Mouse (Mus musculus) forebrain, embryonic 13.5 days (tissue): ENCODE results near the gene Zfp462. TPM values are rescaled to one million over a fixed set of nuclear protein-coding genes. Genes with fewer than 3 reads are reported as not detected.
A peak's percentile ranks its signal among the peaks of the same experiment; 100 is the strongest.

ENCODE experiments used
- ATAC-seq: fragments of 200-750 bp; cut with Nextera tagmentation; 2 replicates; pipeline ENCODE4 v1.8.0; 2017
- H3K27ac ChIP-seq: fragments of 300-500 bp; sonication (generic); 2 replicates; pipeline ENCODE4 v1.5.1; 2015; ENCODE audit warnings: inconsistent platforms, mild to moderate bottlenecking, moderate library complexity
- H3K27me3 ChIP-seq: fragments of 300-500 bp; sonication (generic); 2 replicates; pipeline ENCODE4 v1.6.1; 2015; ENCODE audit warnings: mild to moderate bottlenecking, inconsistent platforms
- H3K36me3 ChIP-seq: fragments of 300-500 bp; sonication (generic); 2 replicates; pipeline ENCODE4 v1.6.1; 2015; ENCODE audit warnings: mild to moderate bottlenecking, inconsistent platforms; ENCODE audit not compliant: poor library complexity, severe bottlenecking
- H3K4me1 ChIP-seq: fragments of 300-500 bp; sonication (generic); 2 replicates; pipeline ENCODE4 v1.6.1; 2015; ENCODE audit warnings: inconsistent platforms
- H3K4me2 ChIP-seq: fragments of 300-500 bp; sonication (generic); 2 replicates; pipeline ENCODE4 v1.6.1; 2015; ENCODE audit warnings: inconsistent platforms, mild to moderate bottlenecking, moderate library complexity
- H3K4me3 ChIP-seq: fragments of 300-500 bp; sonication (generic); 2 replicates; pipeline ENCODE4 v1.5.1; 2015; ENCODE audit warnings: mild to moderate bottlenecking, inconsistent platforms
- H3K9ac ChIP-seq: fragments of 300-500 bp; sonication (generic); 2 replicates; pipeline ENCODE4 v1.6.1; 2015; ENCODE audit warnings: mild to moderate bottlenecking, inconsistent platforms
- H3K9me3 ChIP-seq: fragments of 300-500 bp; sonication (generic); replicated peaks from 2 replicates; pipeline ENCODE4 v1.6.1; 2016; ENCODE audit warnings: inconsistent platforms
- WGBS: fragments of 180-500 bp; shearing (Covaris S2); methylation state at CpG from one replicate; pipeline ENCODE4 v1.1.7; 2015; 5-methylcytosine and 5-hydroxymethylcytosine counted together
- polyA plus RNA-seq: library from polyadenylated mRNA; unstranded; fragments of >200 nt; fragmentation: Nextera tagmentation; extraction: Ambion mirVana; gene quantifications from 2 replicates; pipeline ENCODE4 v1.2.1, GENCODE M21; 2015

Gene Zfp462
- polyA plus RNA-seq, 1 experiment from 2014 or later = 23.1 TPM

- WGBS = 75% methylated on average over 2 of the region's 2 CpGs
Measured at GRCm38 (mm10) chr4:55100851-55101250, 156.0 kb downstream of the Zfp462 start.

GRCm38 (mm10) chr4:55101601-55102000 lies 156.8 kb downstream of the Zfp462 start:
- ATAC-seq = no peak
- H3K27me3 ChIP-seq = no peaks in the 10 kb centered on the region
- no peak overlapping the region for H3K4me3 ChIP-seq
- 88% methylated on average over 9 of the region's 9 CpGs for WGBS
- H3K4me1 ChIP-seq = peaks cover 8% of the 10 kb centered on the region; the same call in 1 of the 2 replicates
- H3K9me3 ChIP-seq = no peaks in the 10 kb centered on the region
- H3K27ac ChIP-seq = no peak overlapping the region
- H3K9ac ChIP-seq = no peak overlapping the region
- H3K36me3 ChIP-seq = no peaks in the 10 kb centered on the region
- no peak overlapping the region for H3K4me2 ChIP-seq

More at GRCm38 (mm10) chr4:55100851-55101250, 156.0 kb downstream of the Zfp462 start:
- Histone ChIP-seq H3K27me3 (no peaks in the 10 kb centered on the region), H3K27ac (no peak overlapping the region), H3K4me1 (peaks cover 8% of the 10 kb centered on the region; the same call in 1 of the 2 replicates), H3K9me3 (no peaks in the 10 kb centered on the region), H3K36me3 (no peaks in the 10 kb centered on the region), H3K4me2 (no peak overlapping the region), H3K4me3 (no peak overlapping the region), H3K9ac (no peak overlapping the region)
- 0 out of 2 replicates have a peak, but pooled peaks have one; percentile 16 for ATAC-seq

DNA sequence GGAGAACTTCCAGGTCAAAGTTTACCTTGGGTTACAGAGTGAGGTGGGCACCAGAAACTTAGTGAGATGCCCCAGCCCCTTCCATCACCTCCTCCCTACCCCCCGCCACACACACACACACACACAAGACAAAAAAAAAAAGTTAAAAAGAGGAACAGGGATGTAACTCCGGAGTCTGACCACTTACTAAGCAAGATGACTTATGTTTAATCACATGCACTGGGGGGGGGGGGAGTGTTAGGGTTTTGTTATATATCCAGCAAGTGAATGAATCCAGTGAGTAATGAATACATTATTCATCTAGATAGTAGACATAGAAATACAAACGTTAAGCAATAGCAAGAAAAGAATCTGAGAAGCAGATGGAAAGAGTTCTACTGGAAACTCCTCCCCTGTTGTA lies 157.5 kb downstream of the Zfp462 start:
- Histone ChIP-seq H3K9me3 (no peaks in the 10 kb centered on the region), H3K9ac (no peak overlapping the region), H3K4me1 (peaks cover 8% of the 10 kb centered on the region; the same call in 1 of the 2 replicates), H3K4me3 (no peak overlapping the region), H3K27me3 (no peaks in the 10 kb centered on the region), H3K36me3 (no peaks in the 10 kb centered on the region), H3K27ac (no peak overlapping the region), H3K4me2 (no peak overlapping the region)
- WGBS = 86% methylated on average over 3 of the region's 3 CpGs
- ATAC-seq = no peak

DNA sequence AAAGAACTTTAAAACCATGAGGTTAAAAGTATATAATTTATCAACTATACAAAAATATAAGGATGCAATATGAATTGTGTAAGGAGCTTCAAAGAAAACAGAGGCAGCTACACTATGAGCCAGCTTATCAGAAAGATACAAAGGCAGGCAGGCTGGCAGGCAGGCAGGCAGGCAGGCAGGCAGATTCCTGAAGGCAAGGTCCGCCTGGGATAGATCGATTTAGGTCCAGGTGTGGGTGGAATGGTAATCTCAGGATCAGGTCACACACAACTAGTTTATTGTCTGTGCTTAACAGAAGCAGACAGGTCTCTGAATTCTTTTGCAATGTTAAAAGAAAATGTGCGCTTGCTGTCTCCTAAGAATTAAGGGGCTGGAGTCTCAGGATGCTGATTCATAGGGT lies 158.7 kb downstream of the Zfp462 start:
- WGBS = 75% methylated on average over 3 of the region's 3 CpGs
- no peak overlapping the region for H3K4me2 ChIP-seq
- H3K4me3 ChIP-seq = no peak overlapping the region
- no peaks in the 10 kb centered on the region for H3K9me3 ChIP-seq
- H3K27me3 ChIP-seq = no peaks in the 10 kb centered on the region
- peaks cover 3% of the 10 kb centered on the region; the same call in 1 of the 2 replicates for H3K4me1 ChIP-seq
- no peak overlapping the region for H3K27ac ChIP-seq
- no peaks in the 10 kb centered on the region for H3K36me3 ChIP-seq
- ATAC-seq = no peak
- H3K9ac ChIP-seq = no peak overlapping the region

- Histone ChIP-seq H3K9me3 (no peaks in the 10 kb centered on the region), H3K4me2 (no peak overlapping the region), H3K4me1 (no peaks in the 10 kb centered on the region), H3K27me3 (no peaks in the 10 kb centered on the region), H3K36me3 (no peaks in the 10 kb centered on the region), H3K4me3 (no peak overlapping the region), H3K9ac (no peak overlapping the region), H3K27ac (no peak overlapping the region)
- 45% methylated on average over 10 of the region's 10 CpGs for WGBS
- no peak for ATAC-seq
Measured at GRCm38 (mm10) chr4:55117839-55118487, 173.1 kb downstream of the Zfp462 start.

DNA sequence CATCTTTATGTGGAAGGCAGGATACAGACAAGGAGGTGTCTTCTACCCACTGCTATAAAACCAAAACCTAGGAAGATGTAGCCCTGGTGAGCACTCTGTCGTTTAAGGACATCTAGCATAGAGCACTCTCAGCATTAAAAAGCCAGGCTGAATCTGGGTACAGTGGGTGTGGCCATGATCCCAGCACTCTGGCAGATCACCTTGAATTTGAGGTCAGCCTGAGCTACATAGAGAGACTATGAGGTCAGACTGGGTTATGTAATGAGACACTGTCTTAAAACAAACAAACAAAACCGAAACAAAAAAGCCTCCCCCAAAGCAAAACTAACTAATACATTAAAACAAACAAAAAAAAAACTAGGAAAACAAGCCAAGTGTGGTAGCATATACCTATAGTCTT lies 176.3 kb downstream of the Zfp462 start:
- no peak overlapping the region for H3K27ac ChIP-seq
- no peak for ATAC-seq
- no peak overlapping the region for H3K4me3 ChIP-seq
- H3K27me3 ChIP-seq = no peaks in the 10 kb centered on the region
- peaks cover 10% of the 10 kb centered on the region; the same call in 1 of the 2 replicates for H3K4me1 ChIP-seq
- H3K36me3 ChIP-seq = no peaks in the 10 kb centered on the region
- H3K9ac ChIP-seq = no peak overlapping the region
- no peak overlapping the region for H3K4me2 ChIP-seq
- 86% methylated on average over 2 of the region's 2 CpGs for WGBS
- H3K9me3 ChIP-seq = no peaks in the 10 kb centered on the region

DNA sequence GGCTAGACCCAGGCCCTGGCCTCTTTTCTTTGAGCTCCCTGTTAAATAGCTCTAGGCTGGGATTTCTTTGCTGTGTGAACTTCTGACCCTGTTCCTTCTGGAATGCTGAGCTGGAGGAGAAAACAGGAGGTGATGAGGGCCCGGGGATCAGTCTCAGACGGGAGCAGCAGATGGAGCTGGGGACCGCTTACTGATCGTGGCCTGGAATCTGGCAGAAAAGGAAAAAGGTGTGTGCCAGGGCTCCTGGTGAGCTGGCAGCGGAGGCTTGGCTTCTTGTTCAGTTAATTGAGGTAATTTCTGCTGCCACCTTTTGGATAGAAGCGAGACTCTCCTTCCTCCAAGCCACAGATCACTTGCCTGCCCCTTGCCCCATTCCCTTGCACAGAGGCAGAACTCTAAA lies 177.1 kb downstream of the Zfp462 start:
- no peaks in the 10 kb centered on the region for H3K27me3 ChIP-seq
- no peak overlapping the region for H3K4me2 ChIP-seq
- H3K9me3 ChIP-seq = no peaks in the 10 kb centered on the region
- no peak for ATAC-seq
- 47% methylated on average over 6 of the region's 6 CpGs for WGBS
- H3K9ac ChIP-seq = no peak overlapping the region
- no peak overlapping the region for H3K27ac ChIP-seq
- H3K4me1 ChIP-seq = peaks cover 10% of the 10 kb centered on the region; the same call in 1 of the 2 replicates
- no peaks in the 10 kb centered on the region for H3K36me3 ChIP-seq
- no peak overlapping the region for H3K4me3 ChIP-seq

DNA sequence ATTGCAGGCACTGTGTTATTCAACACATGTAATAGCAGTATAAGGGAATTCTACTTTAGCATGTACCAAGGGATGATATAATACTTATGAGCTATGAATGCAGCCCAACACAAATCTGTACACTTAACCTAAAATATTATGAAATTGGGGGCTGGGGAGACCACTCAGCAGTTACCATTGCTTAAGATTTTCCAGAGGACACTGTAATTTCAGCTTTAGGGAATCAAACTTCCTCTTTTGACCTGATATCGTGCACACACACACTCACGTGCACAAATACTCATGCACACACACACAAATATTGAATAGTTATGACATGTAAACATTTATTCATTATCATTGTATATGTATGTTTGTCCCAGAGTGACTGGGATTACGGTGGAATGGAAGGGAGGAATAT lies 179.3 kb downstream of the Zfp462 start:
- Histone ChIP-seq H3K4me3 (no peak overlapping the region), H3K4me2 (no peak overlapping the region), H3K9me3 (no peaks in the 10 kb centered on the region), H3K9ac (no peak overlapping the region), H3K27me3 (no peaks in the 10 kb centered on the region), H3K36me3 (no peaks in the 10 kb centered on the region), H3K27ac (no peak overlapping the region), H3K4me1 (peaks cover 10% of the 10 kb centered on the region; the same call in 1 of the 2 replicates)
- 93% methylated on average over 3 of the region's 3 CpGs for WGBS
- no peak for ATAC-seq

- Histone ChIP-seq H3K4me1 (peaks cover 10% of the 10 kb centered on the region; the same call in 1 of the 2 replicates), H3K27me3 (no peaks in the 10 kb centered on the region), H3K4me2 (0 out of 2 replicates have a peak overlapping the region, but pooled peaks have one; percentile 5), H3K9ac (no peak overlapping the region), H3K9me3 (no peaks in the 10 kb centered on the region), H3K36me3 (no peaks in the 10 kb centered on the region), H3K27ac (no peak overlapping the region), H3K4me3 (no peak overlapping the region)
- ATAC-seq = peak; percentile 78
- 31% methylated on average over 11 of the region's 11 CpGs for WGBS
Measured at GRCm38 (mm10) chr4:55125048-55125737, 180.3 kb downstream of the Zfp462 start.

DNA sequence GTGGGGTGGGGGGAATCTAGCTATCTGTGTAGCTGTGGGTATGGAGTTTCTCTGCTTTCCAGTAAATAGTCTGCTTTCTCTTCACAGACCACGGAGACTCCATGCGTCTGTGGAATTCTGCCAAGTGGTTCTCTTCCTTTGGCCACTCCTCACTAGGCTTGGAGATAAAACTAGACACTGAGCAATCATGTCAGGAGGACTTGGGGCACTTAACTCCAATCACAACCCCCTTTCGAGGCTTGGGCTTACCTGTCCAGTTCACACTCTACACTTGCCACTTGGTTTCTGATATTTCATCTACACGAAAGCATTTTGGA lies 180.8 kb downstream of the Zfp462 start:
- 64% methylated on average over 4 of the region's 4 CpGs for WGBS

DNA sequence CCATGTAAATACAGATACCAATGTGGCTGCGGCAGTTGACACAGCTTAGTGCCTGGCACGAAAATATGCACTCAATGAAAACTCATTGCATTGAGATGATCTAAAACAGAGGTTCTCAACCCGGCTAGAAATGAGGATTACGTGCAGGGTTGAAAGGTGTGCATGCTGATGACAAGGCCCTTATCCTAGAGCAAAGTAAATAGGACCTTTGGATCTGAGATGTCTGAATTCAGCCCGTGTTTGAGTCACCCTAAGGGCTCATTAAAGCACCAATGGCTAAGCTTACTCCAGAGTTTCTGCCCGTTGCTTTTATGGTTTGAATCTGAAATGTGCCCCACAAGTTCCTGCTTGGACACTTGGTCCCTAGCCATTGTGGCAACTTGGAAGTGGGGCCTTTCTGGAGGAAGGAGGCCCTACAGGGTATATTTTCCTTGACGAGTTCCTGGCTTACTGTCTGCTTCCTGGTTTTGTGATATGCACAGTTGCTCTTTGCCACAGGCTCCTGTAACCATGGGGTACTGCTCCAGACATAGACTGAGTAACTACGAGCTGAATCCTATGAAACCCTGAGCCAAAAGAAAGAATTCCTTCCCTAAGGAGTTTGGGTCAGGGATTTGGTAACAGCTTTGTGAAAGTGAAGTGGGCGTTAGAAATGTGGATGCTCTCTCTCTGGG lies 182.5 kb downstream of the Zfp462 start:
- no peak for ATAC-seq
- Histone ChIP-seq H3K27ac (no peak overlapping the region), H3K36me3 (no peaks in the 10 kb centered on the region), H3K4me2 (no peak overlapping the region), H3K4me3 (no peak overlapping the region), H3K9ac (no peak overlapping the region), H3K9me3 (no peaks in the 10 kb centered on the region), H3K27me3 (no peaks in the 10 kb centered on the region), H3K4me1 (peaks cover 10% of the 10 kb centered on the region; the same call in 1 of the 2 replicates)
- WGBS = 90% methylated on average over 9 of the region's 9 CpGs

More for the DNA sequence above, 180.8 kb downstream of the Zfp462 start:
- no peaks in the 10 kb centered on the region for H3K27me3 ChIP-seq
- H3K4me2 ChIP-seq = 0 out of 2 replicates have a peak overlapping the region, but pooled peaks have one; percentile 5
- peaks cover 10% of the 10 kb centered on the region; the same call in 1 of the 2 replicates for H3K4me1 ChIP-seq
- no peaks in the 10 kb centered on the region for H3K36me3 ChIP-seq
- H3K27ac ChIP-seq = no peak overlapping the region
- no peak overlapping the region for H3K9ac ChIP-seq
- no peak for ATAC-seq
- H3K9me3 ChIP-seq = no peaks in the 10 kb centered on the region
- no peak overlapping the region for H3K4me3 ChIP-seq
